Mouse (Mus musculus) lung, postnatal 0 days (tissue): ENCODE measurements around the gene Ssbp4.

Source experiments
- CTCF ChIP-seq: IDR thresholded peaks from 2 replicates; pipeline ENCODE4 v1.5.1; 2016; ENCODE audit warnings: antibody characterized with exemption, mild to moderate bottlenecking
- EP300 ChIP-seq: IDR thresholded peaks from 2 replicates; pipeline ENCODE4 v1.6.1; 2016; ENCODE audit warnings: antibody characterized with exemption, mild to moderate bottlenecking, control low read depth

- TF ChIP-seq EP300 (no peak), CTCF (no peak)
Measured at GRCm38 (mm10) chr8:70604558-70604957, 4.1 kb downstream of the Ssbp4 start.
